Mouse (Mus musculus) lung, adult 2 months (tissue): Measurements from ENCODE around the gene Prkce. TPM values are rescaled to one million over a fixed set of nuclear protein-coding genes. Genes with fewer than 3 reads are reported as not detected.

Source experiments
- DNase-seq: peaks from one replicate; pipeline ENCODE4 v3.0.0; 2022
- H3K4me1 ChIP-seq: fragments of 200-500 bp; 2 replicates; pipeline ENCODE4 v1.6.1; 2011; ENCODE audit warnings: low read length; ENCODE audit not compliant: control insufficient read depth, insufficient read depth
- H3K4me3 ChIP-seq: fragments of 200-500 bp; replicated peaks from 2 replicates; pipeline ENCODE3; 2011; ENCODE audit warnings: low read depth, mild to moderate bottlenecking, control low read depth, low read length; ENCODE audit errors: extremely low read depth
- CTCF ChIP-seq: fragments of 200-500 bp; IDR thresholded peaks from 2 replicates; pipeline ENCODE4 v1.5.1; 2011; ENCODE audit warnings: mild to moderate bottlenecking, low read length, control low read depth; ENCODE audit not compliant: insufficient read depth
- POLR2A ChIP-seq: fragments of 200-500 bp; IDR thresholded peaks from 2 replicates; pipeline ENCODE4 v1.6.1; 2011; ENCODE audit warnings: low read depth, mild to moderate bottlenecking, control low read depth, low read length, borderline replicate concordance; ENCODE audit errors: extremely low read depth
- WGBS: fragments of 180-500 bp; shearing (Covaris S2); methylation state at CpG from one replicate; pipeline ENCODE4 v1.1.7; 2018; 5-methylcytosine and 5-hydroxymethylcytosine counted together
- polyA plus RNA-seq: library from polyadenylated mRNA; depleted of rRNA; stranded (reverse); fragments of >200 nt; gene quantifications from 2 replicates; pipeline ENCODE4 v1.2.3, GENCODE M21; 2012

The Prkce gene
- polyA plus RNA-seq, 1 experiment = 13.5 TPM

- 89% methylated on average over 6 of the region's 6 CpGs for WGBS
- H3K4me3 ChIP-seq = no peak overlapping the region
- no peak for TF ChIP-seq POLR2A
- no peak for TF ChIP-seq CTCF
- no peak for DNase-seq
- no peaks in the 10 kb centered on the region for H3K4me1 ChIP-seq
Observed at GRCm38 (mm10) chr17:86650241-86650640, 482.7 kb downstream of the Prkce start.

DNA sequence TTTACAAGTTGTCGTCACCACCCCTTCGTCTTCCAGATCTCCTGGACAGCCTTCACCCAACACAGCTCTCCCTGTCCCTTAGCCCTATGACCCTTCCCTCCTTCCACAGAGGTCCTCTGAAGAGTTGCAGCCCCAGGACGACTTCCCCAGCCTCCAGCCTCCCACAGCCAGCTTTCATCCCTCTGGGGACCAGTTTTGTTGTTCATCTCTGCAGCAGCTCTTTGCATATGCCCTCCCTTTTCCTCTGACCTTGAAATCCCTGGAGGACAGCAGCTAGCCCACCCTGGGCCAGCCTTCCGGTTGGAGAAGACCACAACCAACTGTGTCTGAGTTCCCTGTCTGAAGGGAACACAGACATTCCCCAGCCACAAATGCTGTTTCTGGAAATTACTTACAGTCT, 483.5 kb downstream of the Prkce start:
- TF ChIP-seq CTCF (no peak), POLR2A (no peak)
- H3K4me1 ChIP-seq = no peaks in the 10 kb centered on the region
- DNase-seq = no peak
- 69% methylated on average over 4 of the region's 4 CpGs for WGBS
- H3K4me3 ChIP-seq = no peak overlapping the region

GRCm38 (mm10) chr17:86652751-86653150, 485.2 kb downstream of the Prkce start:
- no peaks in the 10 kb centered on the region for H3K4me1 ChIP-seq
- no peak overlapping the region for H3K4me3 ChIP-seq
- 72% methylated on average over 1 of the region's 1 CpGs for WGBS
- DNase-seq = no peak
- TF ChIP-seq POLR2A (no peak), CTCF (no peak)

DNA sequence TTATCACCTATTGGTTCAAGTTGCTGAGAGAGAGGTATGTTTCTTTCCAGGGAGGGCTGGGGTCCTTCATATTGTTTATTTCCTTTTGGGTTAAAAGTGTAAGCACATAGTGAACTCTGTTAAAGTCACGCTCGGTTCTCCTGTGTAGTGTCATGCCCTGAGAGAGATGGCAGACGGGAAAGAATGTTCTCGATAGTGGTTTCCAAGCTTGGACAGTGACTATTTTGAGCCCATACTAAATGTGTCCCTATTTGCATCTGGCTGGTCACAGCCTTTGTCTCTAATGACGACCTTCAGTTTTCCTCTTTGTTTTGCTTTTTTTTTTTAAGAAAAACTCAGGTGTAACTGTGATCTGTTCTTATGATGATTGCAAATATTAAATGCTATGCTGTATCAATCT, 488.8 kb downstream of the Prkce start:
- 64% methylated on average over 5 of the region's 5 CpGs for WGBS
- no peak overlapping the region for H3K4me3 ChIP-seq
- DNase-seq = no peak
- no peaks in the 10 kb centered on the region for H3K4me1 ChIP-seq
- TF ChIP-seq CTCF (no peak), POLR2A (no peak)

DNA sequence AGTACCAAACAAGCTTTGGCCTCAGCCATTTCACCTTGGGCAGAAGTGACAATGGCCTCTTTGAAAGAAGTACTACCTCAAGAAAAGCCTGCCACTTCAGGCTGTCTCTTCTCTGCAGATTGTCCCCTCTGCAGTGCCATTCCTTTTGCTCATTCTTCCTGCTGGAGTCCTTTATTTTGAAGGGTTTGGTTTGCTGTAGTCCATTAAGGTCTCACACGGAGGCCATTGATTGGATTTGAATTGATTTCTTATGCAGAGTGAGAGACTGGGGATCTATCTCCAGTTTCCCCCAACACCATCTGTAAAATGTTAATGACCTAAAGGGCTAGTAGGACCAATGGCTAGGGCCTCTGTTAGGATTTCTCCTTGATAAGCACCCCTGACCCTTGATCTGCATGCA, 494.7 kb downstream of the Prkce start:
- Histone ChIP-seq H3K4me1 (no peaks in the 10 kb centered on the region; the same call in 1 of the 2 replicates), H3K4me3 (no peak overlapping the region)
- no peak for DNase-seq
- 86% methylated on average over 1 of the region's 1 CpGs for WGBS
- TF ChIP-seq POLR2A (no peak), CTCF (no peak)

- Histone ChIP-seq H3K4me3 (no peak overlapping the region), H3K4me1 (no peaks in the 10 kb centered on the region; the same call in 1 of the 2 replicates)
- no peak for DNase-seq
- WGBS = 57% methylated on average over 4 of the region's 4 CpGs
- TF ChIP-seq CTCF = no peak
- no peak for TF ChIP-seq POLR2A
Observed at GRCm38 (mm10) chr17:86663471-86663870, 495.9 kb downstream of the Prkce start.

DNA sequence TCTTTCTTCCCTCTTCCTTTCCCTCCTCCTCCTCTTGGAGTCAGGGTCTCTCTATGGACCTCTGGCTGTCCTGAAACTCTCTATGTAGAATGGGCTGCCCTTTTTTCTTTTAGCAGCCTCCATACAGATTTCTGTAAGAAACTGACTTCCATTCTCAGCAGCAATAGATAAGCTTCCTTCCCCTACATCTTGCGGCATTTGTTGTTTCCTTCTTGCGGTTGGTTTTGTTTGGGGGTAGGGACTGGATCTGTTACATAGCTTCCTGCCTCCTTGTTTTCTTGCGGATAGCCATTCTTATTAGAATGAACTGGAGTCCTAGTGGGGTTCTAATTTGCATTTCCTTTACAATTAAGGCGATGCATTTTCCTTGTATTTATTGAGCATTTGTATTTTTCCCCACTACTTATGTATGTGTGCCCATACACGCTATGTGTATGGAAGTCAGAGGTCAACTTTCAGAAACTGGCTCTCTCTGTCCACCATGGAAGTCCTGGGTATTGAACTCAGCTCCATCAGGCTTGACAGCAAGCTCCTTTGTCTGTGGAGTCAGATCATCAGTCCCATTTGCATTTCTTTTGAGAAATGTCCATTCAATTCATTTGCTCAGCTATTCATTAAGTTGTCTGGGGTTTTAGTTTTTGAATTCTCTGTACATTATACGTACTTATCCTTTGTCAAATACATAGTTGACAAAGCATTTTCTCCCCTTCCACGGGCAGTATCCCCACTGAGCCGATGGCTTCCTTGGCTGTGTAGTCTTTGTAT, 500.4 kb downstream of the Prkce start:
- DNase-seq = no peak
- Histone ChIP-seq H3K4me3 (no peak overlapping the region), H3K4me1 (no peaks in the 10 kb centered on the region; the same call in 1 of the 2 replicates)
- TF ChIP-seq CTCF (no peak), POLR2A (no peak)
- WGBS = 69% methylated on average over 8 of the region's 8 CpGs

GRCm38 (mm10) chr17:86669641-86670373, 502.2 kb downstream of the Prkce start:
- WGBS = 86% methylated on average over 13 of the region's 13 CpGs
- TF ChIP-seq CTCF = no peak
- TF ChIP-seq POLR2A = no peak
- DNase-seq = no peak
- Histone ChIP-seq H3K4me3 (no peak overlapping the region), H3K4me1 (peaks cover 3% of the 10 kb centered on the region; the same call in 1 of the 2 replicates)

- Histone ChIP-seq H3K4me1 (peaks cover 3% of the 10 kb centered on the region; the same call in 1 of the 2 replicates), H3K4me3 (no peak overlapping the region)
- peak; percentile 13 for DNase-seq
- TF ChIP-seq CTCF (no peak), POLR2A (no peak)
- WGBS = 24% methylated on average over 7 of the region's 7 CpGs
Observed at GRCm38 (mm10) chr17:86670731-86671130, 503.1 kb downstream of the Prkce start.

DNA sequence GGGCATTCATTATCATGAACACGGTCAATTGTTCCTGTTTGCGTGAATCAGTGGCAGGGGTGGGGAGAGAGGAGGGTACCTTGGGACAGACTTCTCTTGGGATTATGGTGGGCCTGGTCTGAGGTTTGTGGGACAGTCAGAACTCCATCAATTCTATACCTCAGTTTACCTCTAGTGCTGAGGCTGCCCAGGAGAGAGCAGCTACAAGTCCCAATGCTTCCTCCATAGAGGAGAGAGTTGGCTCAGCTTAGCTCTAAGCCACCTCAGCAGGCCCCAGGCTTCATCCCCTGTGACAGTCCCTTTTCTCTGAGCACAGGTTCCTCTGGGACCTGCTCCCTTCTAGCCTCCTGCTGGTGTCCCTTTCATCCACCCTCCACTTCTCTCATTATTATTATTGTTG, 507.4 kb downstream of the Prkce start:
- TF ChIP-seq POLR2A (no peak), CTCF (no peak)
- Histone ChIP-seq H3K4me3 (no peak overlapping the region), H3K4me1 (peaks cover 3% of the 10 kb centered on the region; the same call in 1 of the 2 replicates)
- DNase-seq = no peak
- 51% methylated on average over 2 of the region's 2 CpGs for WGBS
